Mouse (Mus musculus): ENCODE measurements around the gene Il10rb. TPM values are rescaled to one million over a fixed set of nuclear protein-coding genes. Genes with fewer than 3 reads are reported as not detected.

The Il10rb gene
- polyA plus RNA-seq, 1 experiment, result 14.1 TPM

- TF ChIP-seq MYOG (IDR thresholded peaks at IDR 0.05; ENCODE audit: control insufficient read depth, extremely low read depth, insufficient read length) (no peak), CEBPB (IDR thresholded peaks at IDR 0.05; ENCODE audit: low read depth) (no peak), MAX (IDR thresholded peaks at IDR 0.05) (no peak), MYOD1 (IDR thresholded peaks at IDR 0.05; ENCODE audit: control insufficient read depth, insufficient read length, low read depth) (no peak), USF1 (IDR thresholded peaks at IDR 0.05; ENCODE audit: low read depth) (no peak), FOSL1 (IDR thresholded peaks at IDR 0.05; ENCODE audit: insufficient read depth, low read length, poor library complexity, severe bottlenecking) (no peak), CTCF (IDR thresholded peaks at IDR 0.05; ENCODE audit: control insufficient read depth, insufficient read depth, insufficient read length) (no peak)
- no peaks in the 10 kb centered on the region for H3K79me3 ChIP-seq (ENCODE audit: low read depth)
- H3K27me3 ChIP-seq (ENCODE audit: control insufficient read depth, insufficient read depth, insufficient read length), result peaks cover 16% of the 10 kb centered on the region
- no peak overlapping the region for H3K4me3 ChIP-seq (ENCODE audit: insufficient read depth, poor library complexity, severe bottlenecking)
- no peak overlapping the region for H3ac ChIP-seq (ENCODE audit: control insufficient read depth, insufficient read length, low read depth)
- no peaks in the 10 kb centered on the region for H3K79me2 ChIP-seq (ENCODE audit: control insufficient read depth, insufficient read depth)
- H3K36me3 ChIP-seq (ENCODE audit: control insufficient read depth, insufficient read depth), result no peaks in the 10 kb centered on the region
These were observed 45.8 kb upstream of the Il10rb start for GRCm38 (mm10) chr16:91360162-91360561.

- H3K27me3 ChIP-seq (ENCODE audit: control insufficient read depth, insufficient read depth, insufficient read length), result peaks cover 8% of the 10 kb centered on the region
- H3K4me3 ChIP-seq (ENCODE audit: insufficient read depth, poor library complexity, severe bottlenecking), result no peak overlapping the region
- H3ac ChIP-seq (ENCODE audit: control insufficient read depth, insufficient read length, low read depth), result no peak overlapping the region
- H3K79me2 ChIP-seq (ENCODE audit: control insufficient read depth, insufficient read depth), result no peaks in the 10 kb centered on the region
- no peak for TF ChIP-seq MAX (IDR thresholded peaks at IDR 0.05)
- no peak for TF ChIP-seq CEBPB (IDR thresholded peaks at IDR 0.05; ENCODE audit: low read depth)
- no peaks in the 10 kb centered on the region for H3K36me3 ChIP-seq (ENCODE audit: control insufficient read depth, insufficient read depth)
- H3K79me3 ChIP-seq (ENCODE audit: low read depth), result no peaks in the 10 kb centered on the region
These were observed 44.0 kb upstream of the Il10rb start for GRCm38 (mm10) chr16:91362006-91362405.

GRCm38 (mm10) chr16:91362616-91363272 is 43.2 kb upstream of the Il10rb start:
- Histone ChIP-seq H3K79me2 (ENCODE audit: control insufficient read depth, insufficient read depth) (no peaks in the 10 kb centered on the region), H3K27me3 (ENCODE audit: control insufficient read depth, insufficient read depth, insufficient read length) (peaks cover 5% of the 10 kb centered on the region), H3ac (ENCODE audit: control insufficient read depth, insufficient read length, low read depth) (no peak overlapping the region), H3K36me3 (ENCODE audit: control insufficient read depth, insufficient read depth) (no peaks in the 10 kb centered on the region), H3K79me3 (ENCODE audit: low read depth) (no peaks in the 10 kb centered on the region), H3K4me3 (ENCODE audit: insufficient read depth, poor library complexity, severe bottlenecking) (no peak overlapping the region)
- TF ChIP-seq CEBPB (IDR thresholded peaks at IDR 0.05; ENCODE audit: low read depth) (peak; percentile 18), USF1 (IDR thresholded peaks at IDR 0.05; ENCODE audit: low read depth) (no peak)

- no peak for TF ChIP-seq USF1 (IDR thresholded peaks at IDR 0.05; ENCODE audit: low read depth)
- TF ChIP-seq FOSL1 (IDR thresholded peaks at IDR 0.05; ENCODE audit: insufficient read depth, low read length, poor library complexity, severe bottlenecking), result no peak
- TF ChIP-seq MAX (IDR thresholded peaks at IDR 0.05), result no peak
- TF ChIP-seq CTCF (IDR thresholded peaks at IDR 0.05; ENCODE audit: control insufficient read depth, insufficient read depth, insufficient read length), result no peak
- no peak for TF ChIP-seq MYOD1 (IDR thresholded peaks at IDR 0.05; ENCODE audit: control insufficient read depth, insufficient read length, low read depth)
- no peak for TF ChIP-seq CEBPB (IDR thresholded peaks at IDR 0.05; ENCODE audit: low read depth)
- no peak for TF ChIP-seq MYOG (IDR thresholded peaks at IDR 0.05; ENCODE audit: control insufficient read depth, extremely low read depth, insufficient read length)
These were observed 42.5 kb upstream of the Il10rb start for GRCm38 (mm10) chr16:91363483-91363882.

GRCm38 (mm10) chr16:91366567-91366966 is 39.4 kb upstream of the Il10rb start:
- H3K4me3 ChIP-seq (ENCODE audit: insufficient read depth, poor library complexity, severe bottlenecking), result no peak overlapping the region

More at GRCm38 (mm10) chr16:91363483-91363882, 42.5 kb upstream of the Il10rb start:
- Histone ChIP-seq H3ac (ENCODE audit: control insufficient read depth, insufficient read length, low read depth) (no peak overlapping the region), H3K79me2 (ENCODE audit: control insufficient read depth, insufficient read depth) (no peaks in the 10 kb centered on the region), H3K27me3 (ENCODE audit: control insufficient read depth, insufficient read depth, insufficient read length) (peaks cover 3% of the 10 kb centered on the region), H3K36me3 (ENCODE audit: control insufficient read depth, insufficient read depth) (no peaks in the 10 kb centered on the region), H3K79me3 (ENCODE audit: low read depth) (no peaks in the 10 kb centered on the region), H3K4me3 (ENCODE audit: insufficient read depth, poor library complexity, severe bottlenecking) (no peak overlapping the region)

GRCm38 (mm10) chr16:91367066-91367465 is 38.9 kb upstream of the Il10rb start:
- Histone ChIP-seq H3K79me3 (ENCODE audit: low read depth) (no peaks in the 10 kb centered on the region), H3K36me3 (ENCODE audit: control insufficient read depth, insufficient read depth) (no peaks in the 10 kb centered on the region), H3K27me3 (ENCODE audit: control insufficient read depth, insufficient read depth, insufficient read length) (no peaks in the 10 kb centered on the region), H3K4me3 (ENCODE audit: insufficient read depth, poor library complexity, severe bottlenecking) (no peak overlapping the region), H3K79me2 (ENCODE audit: control insufficient read depth, insufficient read depth) (no peaks in the 10 kb centered on the region), H3ac (ENCODE audit: control insufficient read depth, insufficient read length, low read depth) (no peak overlapping the region)
- TF ChIP-seq MAX (IDR thresholded peaks at IDR 0.05) (no peak), FOSL1 (IDR thresholded peaks at IDR 0.05; ENCODE audit: insufficient read depth, low read length, poor library complexity, severe bottlenecking) (no peak), CEBPB (IDR thresholded peaks at IDR 0.05; ENCODE audit: low read depth) (no peak), CTCF (IDR thresholded peaks at IDR 0.05; ENCODE audit: control insufficient read depth, insufficient read depth, insufficient read length) (no peak), MYOD1 (IDR thresholded peaks at IDR 0.05; ENCODE audit: control insufficient read depth, insufficient read length, low read depth) (no peak)

More at GRCm38 (mm10) chr16:91366567-91366966, 39.4 kb upstream of the Il10rb start:
- H3ac ChIP-seq (ENCODE audit: control insufficient read depth, insufficient read length, low read depth), result no peak overlapping the region
- no peaks in the 10 kb centered on the region for H3K79me2 ChIP-seq (ENCODE audit: control insufficient read depth, insufficient read depth)
- TF ChIP-seq MYOG (IDR thresholded peaks at IDR 0.05; ENCODE audit: control insufficient read depth, extremely low read depth, insufficient read length) (no peak), CTCF (IDR thresholded peaks at IDR 0.05; ENCODE audit: control insufficient read depth, insufficient read depth, insufficient read length) (no peak), USF1 (IDR thresholded peaks at IDR 0.05; ENCODE audit: low read depth) (no peak), CEBPB (IDR thresholded peaks at IDR 0.05; ENCODE audit: low read depth) (no peak), FOSL1 (IDR thresholded peaks at IDR 0.05; ENCODE audit: insufficient read depth, low read length, poor library complexity, severe bottlenecking) (no peak), MYOD1 (IDR thresholded peaks at IDR 0.05; ENCODE audit: control insufficient read depth, insufficient read length, low read depth) (no peak), MAX (IDR thresholded peaks at IDR 0.05) (no peak)
- H3K27me3 ChIP-seq (ENCODE audit: control insufficient read depth, insufficient read depth, insufficient read length), result no peaks in the 10 kb centered on the region
- H3K36me3 ChIP-seq (ENCODE audit: control insufficient read depth, insufficient read depth), result no peaks in the 10 kb centered on the region
- no peaks in the 10 kb centered on the region for H3K79me3 ChIP-seq (ENCODE audit: low read depth)

Measured in C2C12 (cell line).